Mouse (Mus musculus) embryonic fibroblast, embryonic 13.5 days (primary cell): ENCODE measurements around the gene Bcar3.

Experiments
- CTCF ChIP-seq: IDR thresholded peaks from 2 replicates; pipeline ENCODE4 v1.5.1; 2011; ENCODE audit warnings: mild to moderate bottlenecking, control low read depth, low read length, moderate library complexity, borderline replicate concordance; ENCODE audit not compliant: insufficient read depth
- POLR2A ChIP-seq: IDR thresholded peaks from 2 replicates; pipeline ENCODE4 v1.6.1; 2011; ENCODE audit warnings: low read depth, mild to moderate bottlenecking, control low read depth, low read length, moderate library complexity

DNA sequence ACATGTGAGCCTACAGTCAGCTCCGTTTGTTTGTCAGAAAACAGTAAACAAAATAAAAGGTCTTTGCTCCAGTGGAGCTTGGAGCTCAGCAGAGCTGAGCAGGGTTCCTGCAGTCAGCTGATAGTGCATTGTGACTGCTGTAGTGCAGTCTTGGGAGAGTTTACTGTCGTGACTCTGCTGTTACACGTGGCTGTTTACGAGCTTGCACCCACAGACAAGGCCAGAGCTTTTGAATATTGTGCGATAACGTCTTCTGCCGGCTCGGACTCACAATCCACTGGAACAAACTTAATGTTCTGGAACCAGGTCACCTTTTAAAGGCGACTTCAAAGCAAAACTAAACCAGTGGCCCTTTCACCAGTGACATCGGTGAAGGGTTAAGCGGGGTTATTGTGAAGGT lies 123.5 kb downstream of the Bcar3 start:
- TF ChIP-seq CTCF, result no peak
- no peak for TF ChIP-seq POLR2A
